Mouse (Mus musculus): ENCODE measurements at regions not wholly inside any gene's neighbourhood (a gene's known extent, or its start where the extent isn't known, plus 50 kb on each side); places are given as distances from the start of the nearest gene placed in this dataset.

GRCm38 (mm10) chr10:56739621-56740020, 362.5 kb downstream of the Gja1 start:
- DNase-seq (ENCODE audit: low spot score): no peak
- intact Hi-C loops (cut with DNase I): no loop called here

GRCm38 (mm10) chr10:56752134-56752533, 375.0 kb downstream of the Gja1 start:
- intact Hi-C loops (cut with DNase I): loop anchor here (2.0 to 5.0 kb wide), 2 partner anchors 61 to 155 kb away; no protein-coding TSS in a partner anchor

GRCm38 (mm10) chr10:56753576-56753975, 376.4 kb downstream of the Gja1 start:
- no peak for DNase-seq (ENCODE audit: low spot score)
- intact Hi-C loops (cut with DNase I): loop anchor here (2.0 to 5.0 kb wide), 2 partner anchors 63 to 156 kb away; no protein-coding TSS in a partner anchor

More at GRCm38 (mm10) chr10:56752134-56752533, 375.0 kb downstream of the Gja1 start:
- no peak for DNase-seq (ENCODE audit: low spot score)

- peak; percentile 35 for DNase-seq (ENCODE audit: low spot score)
- intact Hi-C loops (cut with DNase I): loop anchor here (2.0 to 5.0 kb wide), 3 partner anchors 72 to 374 kb away; no protein-coding TSS in a partner anchor
Observed at GRCm38 (mm10) chr10:56754546-56755175, 377.5 kb downstream of the Gja1 start.

- intact Hi-C loops (cut with DNase I): no loop called here
- DNase-seq (ENCODE audit: low spot score): no peak
Observed at GRCm38 (mm10) chr10:56770629-56771028, 393.5 kb downstream of the Gja1 start.

- intact Hi-C loops (cut with DNase I): no loop called here
Observed at GRCm38 (mm10) chr10:56782265-56782664, 405.1 kb downstream of the Gja1 start.

GRCm38 (mm10) chr10:56783941-56784340, 406.8 kb downstream of the Gja1 start:
- intact Hi-C loops (cut with DNase I): no loop called here

More at GRCm38 (mm10) chr10:56782265-56782664, 405.1 kb downstream of the Gja1 start:
- no peak for DNase-seq (ENCODE audit: low spot score)

GRCm38 (mm10) chr10:56788081-56788480, 411.0 kb downstream of the Gja1 start:
- no peak for DNase-seq (ENCODE audit: low spot score)
- intact Hi-C loops (cut with DNase I): no loop called here

More at GRCm38 (mm10) chr10:56783941-56784340, 406.8 kb downstream of the Gja1 start:
- DNase-seq (ENCODE audit: low spot score): no peak

- intact Hi-C loops (cut with DNase I): no loop called here
- no peak for DNase-seq (ENCODE audit: low spot score)
Observed at GRCm38 (mm10) chr10:56793074-56793473, 415.9 kb downstream of the Gja1 start.

- no peak for DNase-seq (ENCODE audit: low spot score)
- intact Hi-C loops (cut with DNase I): no loop called here
Observed at GRCm38 (mm10) chr10:56795396-56795795, 418.3 kb downstream of the Gja1 start.

- DNase-seq (ENCODE audit: low spot score): no peak
- intact Hi-C loops (cut with DNase I): no loop called here
Observed at GRCm38 (mm10) chr10:56799307-56799706, 422.2 kb downstream of the Gja1 start.

GRCm38 (mm10) chr10:56799745-56800144, 422.6 kb downstream of the Gja1 start:
- intact Hi-C loops (cut with DNase I): no loop called here
- no peak for DNase-seq (ENCODE audit: low spot score)

GRCm38 (mm10) chr10:56809006-56809405, 431.9 kb downstream of the Gja1 start:
- intact Hi-C loops (cut with DNase I): no loop called here
- DNase-seq (ENCODE audit: low spot score): no peak

GRCm38 (mm10) chr10:56822158-56822557, 445.0 kb downstream of the Gja1 start:
- intact Hi-C loops (cut with DNase I): no loop called here
- DNase-seq (ENCODE audit: low spot score): no peak

- no peak for DNase-seq (ENCODE audit: low spot score)
- intact Hi-C loops (cut with DNase I): loop anchor here (10.0 kb wide), 1 partner anchor 283 kb away; no protein-coding TSS in a partner anchor
Observed at GRCm38 (mm10) chr10:56831331-56831730, 454.2 kb downstream of the Gja1 start.

GRCm38 (mm10) chr10:56831966-56832365, 454.8 kb downstream of the Gja1 start:
- intact Hi-C loops (cut with DNase I): loop anchor here (10.0 kb wide), 1 partner anchor 283 kb away; no protein-coding TSS in a partner anchor
- no peak for DNase-seq (ENCODE audit: low spot score)

GRCm38 (mm10) chr10:56836130-56836529, 459.0 kb downstream of the Gja1 start:
- intact Hi-C loops (cut with DNase I): loop anchor here (5.0 to 10.0 kb wide), 2 partner anchors 74 to 279 kb away; no protein-coding TSS in a partner anchor

GRCm38 (mm10) chr10:56839006-56839495, 461.9 kb downstream of the Gja1 start:
- intact Hi-C loops (cut with DNase I): loop anchor here (5.0 to 10.0 kb wide), 2 partner anchors 77 to 276 kb away; no protein-coding TSS in a partner anchor

More at GRCm38 (mm10) chr10:56836130-56836529, 459.0 kb downstream of the Gja1 start:
- DNase-seq (ENCODE audit: low spot score): no peak

GRCm38 (mm10) chr10:56839545-56839944, 462.4 kb downstream of the Gja1 start:
- no peak for DNase-seq (ENCODE audit: low spot score)
- intact Hi-C loops (cut with DNase I): loop anchor here (5.0 to 10.0 kb wide), 2 partner anchors 77 to 275 kb away; no protein-coding TSS in a partner anchor

More at GRCm38 (mm10) chr10:56839006-56839495, 461.9 kb downstream of the Gja1 start:
- no peak for DNase-seq (ENCODE audit: low spot score)

- peak; percentile 16 for DNase-seq (ENCODE audit: low spot score)
- intact Hi-C loops (cut with DNase I): loop anchor here (2.0 to 10.0 kb wide), 4 partner anchors 82 to 464 kb away; partner anchors contain the start of gene Gja1
Observed at GRCm38 (mm10) chr10:56840732-56841131, 463.6 kb downstream of the Gja1 start.

- intact Hi-C loops (cut with DNase I): loop anchor here (2.0 to 10.0 kb wide), 4 partner anchors 81 to 465 kb away; partner anchors contain the start of gene Gja1
- no peak for DNase-seq (ENCODE audit: low spot score)
Observed at GRCm38 (mm10) chr10:56841486-56841885, 464.4 kb downstream of the Gja1 start.
